Mouse (Mus musculus) myocyte (in vitro differentiated cells): ENCODE measurements around the gene Cdkn2aipnl.

Experiments
- CEBPB ChIP-seq: IDR thresholded peaks from 2 replicates; pipeline ENCODE4 v1.6.1; 2011; ENCODE audit warnings: mild to moderate bottlenecking, moderate library complexity; ENCODE audit not compliant: poor library complexity, insufficient read depth, severe bottlenecking
- E2F4 ChIP-seq: IDR thresholded peaks from one replicate; pipeline ENCODE4 v1.6.1; 2011; ENCODE audit warnings: mild to moderate bottlenecking, control low read depth, moderate library complexity; ENCODE audit not compliant: insufficient read depth
- MAX ChIP-seq: IDR thresholded peaks from one replicate; pipeline ENCODE4 v1.6.1; 2011; ENCODE audit warnings: low read depth, mild to moderate bottlenecking, control low read depth
- MYOG ChIP-seq, 3 experiments: IDR thresholded peaks; one replicate each; pipeline ENCODE4 v1.6.1; 2011; ENCODE audit warnings: control low read depth in 2 of 3, low read depth in 2 of 3, mild to moderate bottlenecking in 2 of 3; ENCODE audit not compliant: insufficient read length in 2 of 3, control insufficient read depth in 1 of 3, insufficient read depth in 1 of 3
- POLR2A ChIP-seq: IDR thresholded peaks from one replicate; pipeline ENCODE4 v1.6.1; 2011; ENCODE audit warnings: low read depth, mild to moderate bottlenecking, control low read depth, moderate library complexity; ENCODE audit not compliant: insufficient read length
- REST ChIP-seq: IDR thresholded peaks from one replicate; pipeline ENCODE4 v1.6.1; 2011; ENCODE audit warnings: mild to moderate bottlenecking, control low read depth, moderate library complexity; ENCODE audit not compliant: insufficient read depth, insufficient read length
- SRF ChIP-seq: IDR thresholded peaks from one replicate; pipeline ENCODE4 v1.6.1; 2011; ENCODE audit warnings: low read depth; ENCODE audit not compliant: control insufficient read depth, insufficient read length
- TCF12 ChIP-seq: IDR thresholded peaks from one replicate; pipeline ENCODE4 v1.6.1; 2011; ENCODE audit warnings: mild to moderate bottlenecking, control low read depth; ENCODE audit not compliant: poor library complexity, insufficient read depth, severe bottlenecking
- USF1 ChIP-seq: IDR thresholded peaks from one replicate; pipeline ENCODE4 v1.6.1; 2011; ENCODE audit warnings: low read depth, mild to moderate bottlenecking, control low read depth, moderate library complexity

DNA sequence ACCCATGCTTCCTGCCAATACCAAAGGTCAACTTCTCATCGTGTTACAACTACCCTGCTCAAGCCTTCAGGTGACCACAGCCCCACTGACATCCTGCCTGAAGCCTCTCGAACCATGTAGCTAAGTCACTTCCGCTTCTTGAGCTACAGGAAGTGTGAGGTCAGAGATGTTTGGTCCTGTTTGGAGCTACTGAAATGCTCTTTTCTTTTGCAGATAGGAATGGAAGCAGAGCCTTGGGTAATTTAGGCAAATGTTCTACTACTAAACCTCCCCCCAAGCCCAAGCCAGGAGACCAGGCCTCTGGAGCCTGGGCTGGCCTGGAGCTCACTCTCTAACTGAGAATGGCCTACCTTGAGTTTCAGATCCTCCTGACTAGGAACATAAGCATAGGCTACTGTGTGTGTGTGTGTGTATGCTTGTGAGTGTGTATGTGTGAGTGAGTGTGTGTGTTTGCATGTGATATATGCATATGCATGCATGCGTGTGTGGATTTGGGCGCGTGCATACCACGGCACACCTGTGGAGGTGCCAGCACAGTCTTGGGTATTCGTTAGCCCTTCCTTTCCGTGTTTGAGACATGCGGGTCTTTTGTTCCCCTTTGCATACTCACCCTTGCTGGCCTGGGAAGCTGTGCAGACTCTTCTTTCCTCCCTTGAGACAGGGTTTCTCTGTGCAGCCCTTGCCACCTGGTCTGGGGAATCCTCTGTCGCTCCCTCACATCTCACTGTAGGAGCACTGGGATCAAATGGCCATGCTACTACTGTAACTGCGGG, 28.5 kb upstream of the Cdkn2aipnl start:
- TF ChIP-seq USF1 (no peak), CEBPB (no peak), MAX (no peak), POLR2A (no peak), E2F4 (no peak), REST (no peak), SRF (no peak), TCF12 (no peak), MYOG (IDR thresholded peaks at IDR 0.05; ENCODE audit: control insufficient read depth in 1 of 3, insufficient read depth in 1 of 3, insufficient read length in 2 of 3, low read depth in 2 of 3) (no peak)
